Mouse (Mus musculus) ES-E14 (cell line): ENCODE results near the gene Tmcc1.

Experiments used
- CHD2 ChIP-seq: IDR thresholded peaks from 2 replicates; pipeline ENCODE4 v1.6.1; 2014; ENCODE audit warnings: mild to moderate bottlenecking, low read depth, low read length, inconsistent platforms
- HCFC1 ChIP-seq: IDR thresholded peaks from 2 replicates; pipeline ENCODE4 v1.6.1; 2012; ENCODE audit warnings: low read length, inconsistent platforms, borderline replicate concordance; ENCODE audit not compliant: insufficient read depth
- ZC3H11A ChIP-seq: IDR thresholded peaks from 2 replicates; pipeline ENCODE4 v1.6.1; 2012; ENCODE audit warnings: low read depth, mild to moderate bottlenecking, inconsistent platforms, low read length, borderline replicate concordance
- ZNF384 ChIP-seq: IDR thresholded peaks from 2 replicates; pipeline ENCODE4 v1.6.1; 2012; ENCODE audit warnings: low read depth, low read length, inconsistent platforms

- TF ChIP-seq ZNF384 (no peak), HCFC1 (no peak), CHD2 (no peak), ZC3H11A (no peak)
Measured at GRCm38 (mm10) chr6:115994146-115994876, 199.0 kb downstream of the Tmcc1 start.
